Mouse (Mus musculus) bone marrow macrophage, adult 2 months (primary cell): Measurements from ENCODE around the gene Nmu.

Experiments used
- CTCF ChIP-seq: IDR thresholded peaks from 2 replicates; pipeline ENCODE4 v1.5.1; 2012; ENCODE audit warnings: low read depth, mild to moderate bottlenecking, low read length, moderate library complexity
- POLR2A ChIP-seq: IDR thresholded peaks from 2 replicates; pipeline ENCODE4 v1.6.1; 2012; ENCODE audit warnings: mild to moderate bottlenecking, low read depth, low read length, borderline replicate concordance

GRCm38 (mm10) chr5:76383673-76384072, 20.1 kb upstream of the Nmu start:
- TF ChIP-seq CTCF, result no peak
- TF ChIP-seq POLR2A, result no peak
